Mouse (Mus musculus) testis, adult 2 months (tissue): Measurements from ENCODE around the gene Bckdhb.

Experiments
- CTCF ChIP-seq: fragments of 200-500 bp; IDR thresholded peaks from 2 replicates; pipeline ENCODE4 v1.5.1; 2012; ENCODE audit warnings: low read depth, mild to moderate bottlenecking, inconsistent platforms, low read length, moderate library complexity; ENCODE audit not compliant: control insufficient read depth, insufficient read depth, insufficient replicate concordance
- POLR2A ChIP-seq: fragments of 200-500 bp; IDR thresholded peaks from 2 replicates; pipeline ENCODE4 v1.6.1; 2012; ENCODE audit warnings: low read depth, mild to moderate bottlenecking, inconsistent platforms, low read length, moderate library complexity; ENCODE audit not compliant: control insufficient read depth

- TF ChIP-seq CTCF (no peak), POLR2A (no peak)
These were observed 124.2 kb downstream of the Bckdhb start for GRCm38 (mm10) chr9:84049142-84049541.
